Mouse (Mus musculus) small intestine, adult 2 months (tissue): Measurements from ENCODE around the gene Fgf5. TPM values are rescaled to one million over a fixed set of nuclear protein-coding genes. Genes with fewer than 3 reads are reported as not detected.

Experiments used
- H3K27ac ChIP-seq: fragments of 200-500 bp; 2 replicates; pipeline ENCODE4 v1.5.1; 2012; ENCODE audit warnings: low read depth, low read length, control low read depth, inconsistent platforms; ENCODE audit not compliant: insufficient read depth
- H3K27me3 ChIP-seq: fragments of 200-500 bp; 2 replicates; pipeline ENCODE4 v1.6.1; 2012; ENCODE audit warnings: mild to moderate bottlenecking, moderate library complexity, low read length, inconsistent platforms; ENCODE audit not compliant: control insufficient read depth, insufficient read depth
- H3K36me3 ChIP-seq: fragments of 200-500 bp; 2 replicates; pipeline ENCODE4 v1.6.1; 2012; ENCODE audit warnings: mild to moderate bottlenecking, low read length, control low read depth, inconsistent platforms; ENCODE audit not compliant: control insufficient read depth, insufficient read depth
- H3K4me1 ChIP-seq: fragments of 200-500 bp; 2 replicates; pipeline ENCODE4 v1.6.1; 2012; ENCODE audit warnings: low read length, inconsistent platforms, mixed read lengths; ENCODE audit not compliant: control insufficient read depth, insufficient read depth, insufficient read length
- H3K4me3 ChIP-seq: fragments of 200-500 bp; 2 replicates; pipeline ENCODE4 v1.5.1; 2012; ENCODE audit warnings: low read depth, mild to moderate bottlenecking, control low read depth, inconsistent platforms, low read length, moderate library complexity
- CTCF ChIP-seq: fragments of 200-500 bp; IDR thresholded peaks from 2 replicates; pipeline ENCODE4 v1.5.1; 2012; ENCODE audit warnings: low read depth, mild to moderate bottlenecking, control low read depth, inconsistent platforms, low read length, moderate library complexity, mixed read lengths; ENCODE audit not compliant: insufficient replicate concordance, insufficient read length; ENCODE audit errors: extremely low read depth
- POLR2A ChIP-seq: fragments of 200-500 bp; IDR thresholded peaks from 2 replicates; pipeline ENCODE4 v1.6.1; 2012; ENCODE audit warnings: low read depth, mild to moderate bottlenecking, control low read depth, inconsistent platforms, low read length, moderate library complexity
- WGBS: fragments of 180-500 bp; shearing (Covaris S2); methylation state at CpG from one replicate; pipeline ENCODE4 v1.1.7; 2018; 5-methylcytosine and 5-hydroxymethylcytosine counted together
- polyA plus RNA-seq: library from polyadenylated mRNA; depleted of rRNA; stranded (reverse); fragments of >200 nt; gene quantifications from 2 replicates; pipeline ENCODE4 v1.2.3, GENCODE M21; 2012

Fgf5 gene
- polyA plus RNA-seq, 1 experiment: not detected

GRCm38 (mm10) chr5:98275318-98275818 lies 21.4 kb downstream of the Fgf5 start:
- no peak for TF ChIP-seq CTCF
- TF ChIP-seq POLR2A: no peak
- WGBS: 88% methylated on average over 21 of the region's 21 CpGs
- Histone ChIP-seq H3K27me3 (no peaks in the 10 kb centered on the region; the same call in 1 of the 2 replicates), H3K27ac (no peak overlapping the region), H3K4me3 (no peak overlapping the region), H3K36me3 (no peaks in the 10 kb centered on the region), H3K4me1 (no peaks in the 10 kb centered on the region)

DNA sequence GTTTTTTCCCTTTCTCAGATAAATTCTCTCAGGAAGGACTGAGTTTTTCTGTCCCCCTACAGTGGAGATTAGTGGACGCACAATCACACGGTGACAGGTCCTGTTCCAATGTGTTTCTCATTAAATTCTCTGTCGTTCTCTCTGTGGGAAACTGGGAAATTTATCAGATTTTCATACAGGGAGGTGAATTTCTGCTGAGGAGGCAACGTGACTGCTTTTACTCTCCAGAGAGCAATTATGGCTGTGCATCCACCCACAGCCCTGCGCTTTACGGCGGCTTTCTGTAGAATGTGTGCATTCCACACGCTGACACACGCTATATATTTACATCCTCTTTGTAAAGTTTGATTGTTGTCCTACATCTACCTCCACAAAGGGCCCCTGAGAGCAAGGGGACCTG lies 28.0 kb downstream of the Fgf5 start:
- TF ChIP-seq POLR2A: no peak
- Histone ChIP-seq H3K36me3 (no peaks in the 10 kb centered on the region), H3K4me1 (no peaks in the 10 kb centered on the region), H3K27me3 (peaks cover 3% of the 10 kb centered on the region; the same call in 1 of the 2 replicates), H3K4me3 (no peak overlapping the region), H3K27ac (no peak overlapping the region)
- WGBS: 67% methylated on average over 9 of the region's 9 CpGs

- TF ChIP-seq POLR2A (no peak), CTCF (no peak)
- peaks cover 3% of the 10 kb centered on the region; the same call in 1 of the 2 replicates for H3K27me3 ChIP-seq
- 36% methylated on average over 17 of the region's 17 CpGs for WGBS
- no peak overlapping the region for H3K4me3 ChIP-seq
- no peak overlapping the region for H3K27ac ChIP-seq
- H3K36me3 ChIP-seq: no peaks in the 10 kb centered on the region
- no peaks in the 10 kb centered on the region for H3K4me1 ChIP-seq
These were observed 29.9 kb downstream of the Fgf5 start for GRCm38 (mm10) chr5:98283696-98284478.

DNA sequence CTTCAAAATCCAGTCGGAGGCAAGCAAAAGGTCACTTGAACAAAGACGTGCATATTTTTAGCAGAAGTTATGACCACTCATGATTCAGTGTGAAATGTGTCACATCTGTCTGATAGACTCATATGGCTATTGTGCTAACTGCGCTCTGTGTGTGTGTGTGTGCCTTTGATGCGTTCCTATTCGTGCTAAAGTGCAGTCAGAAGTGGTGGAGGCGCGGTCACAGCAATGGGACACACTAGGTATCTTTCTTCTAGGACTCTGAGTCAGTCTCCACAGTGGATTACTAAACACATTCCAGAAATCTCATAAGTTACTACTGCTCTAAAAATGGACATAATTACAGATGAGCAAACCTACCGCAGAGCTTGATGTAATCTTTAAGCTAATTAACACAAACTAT lies 36.7 kb downstream of the Fgf5 start:
- WGBS: 83% methylated on average over 8 of the region's 8 CpGs
- Histone ChIP-seq H3K27ac (no peak overlapping the region), H3K4me3 (no peak overlapping the region), H3K36me3 (no peaks in the 10 kb centered on the region), H3K4me1 (no peaks in the 10 kb centered on the region), H3K27me3 (peaks cover 10% of the 10 kb centered on the region)
- TF ChIP-seq CTCF (no peak), POLR2A (no peak)

DNA sequence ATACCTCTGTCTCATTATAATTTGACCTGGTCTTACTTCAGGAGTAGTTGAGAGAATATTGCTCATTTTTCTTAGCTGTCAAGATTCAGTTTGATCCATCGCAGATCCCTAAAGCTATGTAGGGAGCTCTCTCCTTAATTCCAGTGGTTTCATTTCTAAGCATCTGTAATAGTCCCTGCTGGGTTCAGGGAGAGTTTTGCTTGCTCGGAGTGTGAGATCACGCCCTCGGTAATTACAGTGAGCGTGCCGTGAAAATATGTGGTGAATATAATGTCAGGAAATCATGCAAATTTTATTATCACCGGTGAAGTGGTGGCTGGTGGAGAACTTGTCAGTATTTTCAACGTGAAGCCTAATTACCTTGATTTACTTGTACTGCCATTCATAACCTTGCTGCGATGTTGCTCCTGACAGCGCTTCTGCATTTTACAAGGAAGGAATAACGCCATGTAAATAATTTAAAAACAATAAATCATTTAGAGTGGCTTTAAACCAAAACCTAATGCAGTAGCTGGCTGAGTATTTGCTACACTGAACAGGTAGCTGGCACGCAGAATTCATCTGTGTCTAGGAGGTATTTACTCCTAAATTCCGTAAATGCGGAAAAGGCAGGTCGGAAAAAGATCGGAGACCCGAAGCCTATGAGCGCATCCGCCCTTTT lies 38.5 kb downstream of the Fgf5 start:
- Histone ChIP-seq H3K27me3 (peaks cover 10% of the 10 kb centered on the region), H3K4me3 (no peak overlapping the region), H3K27ac (no peak overlapping the region), H3K4me1 (no peaks in the 10 kb centered on the region), H3K36me3 (no peaks in the 10 kb centered on the region)
- no peak for TF ChIP-seq CTCF
- TF ChIP-seq POLR2A: no peak
- 4% methylated on average over 19 of the region's 19 CpGs for WGBS

DNA sequence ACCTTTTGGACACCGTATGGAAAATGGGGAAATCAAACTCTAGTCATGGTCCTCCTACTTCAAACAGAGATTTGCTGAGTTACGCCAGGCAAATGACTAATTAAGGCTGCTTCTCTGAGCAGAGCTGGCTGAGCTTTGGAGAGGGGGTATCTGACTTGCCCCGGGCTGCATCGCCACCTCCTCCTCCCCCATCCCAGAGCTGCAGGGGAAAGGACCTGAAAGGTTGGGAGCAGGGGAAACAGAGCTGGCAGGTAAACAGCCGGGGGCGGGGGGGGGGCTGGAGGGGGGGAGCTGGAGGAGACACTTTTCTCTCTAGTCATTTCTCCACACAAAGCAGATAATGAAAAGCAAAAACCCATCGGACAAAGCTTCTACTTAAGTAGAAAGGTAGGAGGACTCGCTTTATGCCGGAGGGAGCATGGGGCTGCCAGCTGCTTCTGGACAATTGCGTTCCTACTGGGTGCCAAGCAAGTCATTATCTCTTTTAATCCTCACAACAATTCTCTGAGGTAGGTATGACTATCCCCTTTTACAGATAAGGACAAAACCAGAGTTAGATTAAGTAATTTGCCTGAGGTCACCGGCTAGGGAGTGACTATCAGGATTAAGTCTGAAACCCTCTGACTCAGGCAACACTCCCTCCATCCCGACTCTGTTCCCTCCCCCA lies 39.2 kb downstream of the Fgf5 start:
- no peak overlapping the region for H3K4me3 ChIP-seq
- H3K27ac ChIP-seq: no peak overlapping the region
- H3K4me1 ChIP-seq: no peaks in the 10 kb centered on the region
- peaks cover 10% of the 10 kb centered on the region for H3K27me3 ChIP-seq
- TF ChIP-seq CTCF (no peak), POLR2A (no peak)
- H3K36me3 ChIP-seq: no peaks in the 10 kb centered on the region
- 9% methylated on average over 12 of the region's 12 CpGs for WGBS

DNA sequence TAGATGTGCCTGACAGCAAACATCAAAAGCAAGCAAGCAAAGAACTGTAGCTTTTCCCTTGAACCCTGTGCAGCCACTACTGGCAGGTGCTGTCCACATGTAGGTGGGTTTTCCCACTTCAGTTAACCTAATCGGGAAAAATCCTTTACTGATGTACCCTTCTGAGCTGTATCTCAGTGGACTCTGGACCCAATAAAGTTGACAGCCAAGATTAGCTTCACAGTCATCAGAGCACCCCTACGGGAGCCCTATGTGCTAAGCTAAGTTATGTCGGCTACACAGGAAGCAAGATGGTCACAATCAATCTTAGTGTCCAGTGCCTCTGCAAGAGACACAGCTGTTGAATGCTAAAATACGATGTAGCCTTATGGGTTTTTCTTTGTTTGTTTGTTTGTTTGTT lies 46.1 kb downstream of the Fgf5 start:
- Histone ChIP-seq H3K4me3 (no peak overlapping the region), H3K4me1 (peaks cover 2% of the 10 kb centered on the region; the same call in 1 of the 2 replicates), H3K27me3 (no peaks in the 10 kb centered on the region), H3K27ac (no peak overlapping the region), H3K36me3 (no peaks in the 10 kb centered on the region)
- WGBS: 18% methylated on average over 4 of the region's 4 CpGs
- no peak for TF ChIP-seq POLR2A
- no peak for TF ChIP-seq CTCF
